Mouse (Mus musculus) liver, embryonic 14.5 days (tissue): ENCODE measurements around the gene Ccdc78.

ENCODE experiments used
- CTCF ChIP-seq: IDR thresholded peaks from 2 replicates; pipeline ENCODE4 v1.5.1; 2016; ENCODE audit warnings: antibody characterized with exemption, low read depth, control low read depth
- EP300 ChIP-seq: IDR thresholded peaks from 2 replicates; pipeline ENCODE4 v1.6.1; 2016; ENCODE audit warnings: antibody characterized with exemption, low read depth

DNA sequence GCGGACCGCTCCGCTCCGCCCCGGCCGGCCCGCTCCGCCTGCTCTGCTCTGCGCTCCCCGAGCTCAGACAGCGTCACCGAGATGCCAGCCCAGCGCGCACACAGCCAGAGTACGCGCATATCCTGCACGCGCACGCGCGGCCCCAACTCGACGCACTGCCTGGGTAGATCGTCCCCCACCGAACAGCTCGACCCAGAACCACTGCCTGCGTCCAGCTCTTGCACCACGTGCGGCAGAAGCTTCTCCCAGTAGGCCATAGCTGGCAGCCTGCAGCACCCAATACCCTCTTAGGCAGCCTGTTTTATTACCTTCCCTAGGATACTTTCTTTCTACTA is 50.7 kb downstream of the Ccdc78 start, which contains the start of gene Rhbdl1:
- TF ChIP-seq CTCF (no peak), EP300 (no peak)
